Mouse (Mus musculus): ENCODE data around the gene Jag1. TPM values are rescaled to one million over a fixed set of nuclear protein-coding genes. Genes with fewer than 3 reads are reported as not detected.

The Jag1 gene
- polyA plus RNA-seq, 1 experiment from 2014 or later = 10.6 TPM

GRCm38 (mm10) chr2:137080468-137080867 is 36.0 kb downstream of the Jag1 start:
- no peak for ATAC-seq
- WGBS = 89% methylated on average over 6 of the region's 6 CpGs

GRCm38 (mm10) chr2:137079721-137080320 is 36.6 kb downstream of the Jag1 start:
- Histone ChIP-seq H3K4me3 (no peak overlapping the region), H3K9me3 (replicated peaks) (no peaks in the 10 kb centered on the region), H3K36me3 (ENCODE audit: poor library complexity, severe bottlenecking) (peaks cover 21% of the 10 kb centered on the region), H3K27ac (no peak overlapping the region), H3K4me2 (no peak overlapping the region), H3K9ac (no peak overlapping the region), H3K4me1 (peaks cover 17% of the 10 kb centered on the region), H3K27me3 (no peaks in the 10 kb centered on the region)
- ATAC-seq = no peak
- 26% methylated on average over 10 of the region's 10 CpGs for WGBS

More at GRCm38 (mm10) chr2:137080468-137080867, 36.0 kb downstream of the Jag1 start:
- Histone ChIP-seq H3K27ac (no peak overlapping the region), H3K9ac (no peak overlapping the region), H3K9me3 (replicated peaks) (no peaks in the 10 kb centered on the region), H3K36me3 (ENCODE audit: poor library complexity, severe bottlenecking) (peaks cover 28% of the 10 kb centered on the region), H3K4me1 (peaks cover 17% of the 10 kb centered on the region), H3K4me3 (no peak overlapping the region), H3K27me3 (no peaks in the 10 kb centered on the region), H3K4me2 (no peak overlapping the region)

GRCm38 (mm10) chr2:137078771-137079170 is 37.7 kb downstream of the Jag1 start:
- Histone ChIP-seq H3K4me1 (peaks cover 25% of the 10 kb centered on the region), H3K27ac (no peak overlapping the region), H3K36me3 (ENCODE audit: poor library complexity, severe bottlenecking) (peaks cover 12% of the 10 kb centered on the region), H3K4me2 (no peak overlapping the region), H3K27me3 (no peaks in the 10 kb centered on the region), H3K4me3 (no peak overlapping the region), H3K9ac (no peak overlapping the region), H3K9me3 (replicated peaks) (no peaks in the 10 kb centered on the region)
- no peak for ATAC-seq
- WGBS = 72% methylated on average over 4 of the region's 4 CpGs

- no peak; the same call in 1 of the 2 replicates for ATAC-seq
- no peaks in the 10 kb centered on the region for H3K9me3 ChIP-seq (replicated peaks)
- WGBS = 14% methylated on average over 2 of the region's 2 CpGs
- H3K36me3 ChIP-seq (ENCODE audit: poor library complexity, severe bottlenecking) = no peaks in the 10 kb centered on the region
- H3K4me3 ChIP-seq = no peak overlapping the region
- H3K4me2 ChIP-seq = no peak overlapping the region
- H3K27me3 ChIP-seq = no peaks in the 10 kb centered on the region
- no peak overlapping the region; the same call in 1 of the 2 replicates for H3K27ac ChIP-seq
- H3K9ac ChIP-seq = no peak overlapping the region
- peaks cover 23% of the 10 kb centered on the region for H3K4me1 ChIP-seq
Measured at GRCm38 (mm10) chr2:137074313-137074620, 42.2 kb downstream of the Jag1 start.

GRCm38 (mm10) chr2:137073473-137074312 is 42.8 kb downstream of the Jag1 start:
- H3K9ac ChIP-seq = no peak overlapping the region
- H3K4me3 ChIP-seq = no peak overlapping the region
- peak; percentile 58; the same call in 1 of the 2 replicates for ATAC-seq
- 0 out of 2 replicates have a peak, but pooled peaks cover 4% of the 10 kb centered on the region for H3K36me3 ChIP-seq (ENCODE audit: poor library complexity, severe bottlenecking)
- H3K4me1 ChIP-seq = peaks cover 20% of the 10 kb centered on the region
- no peaks in the 10 kb centered on the region for H3K9me3 ChIP-seq (replicated peaks)
- no peak overlapping the region; the same call in 1 of the 2 replicates for H3K4me2 ChIP-seq
- H3K27me3 ChIP-seq = no peaks in the 10 kb centered on the region
- 21% methylated on average over 16 of the region's 16 CpGs for WGBS
- H3K27ac ChIP-seq = no peak overlapping the region

GRCm38 (mm10) chr2:137067479-137068110 is 48.8 kb downstream of the Jag1 start:
- Histone ChIP-seq H3K4me2 (no peak overlapping the region), H3K36me3 (ENCODE audit: poor library complexity, severe bottlenecking) (peaks cover 15% of the 10 kb centered on the region; the same call in 1 of the 2 replicates), H3K4me3 (no peak overlapping the region), H3K4me1 (peaks cover 6% of the 10 kb centered on the region), H3K27me3 (no peaks in the 10 kb centered on the region), H3K9ac (no peak overlapping the region), H3K27ac (no peak overlapping the region), H3K9me3 (replicated peaks) (no peaks in the 10 kb centered on the region)
- no peak for ATAC-seq
- 88% methylated on average over 10 of the region's 10 CpGs for WGBS

GRCm38 (mm10) chr2:137064513-137064912 is 51.9 kb downstream of the Jag1 start:
- no peak overlapping the region for H3K4me2 ChIP-seq
- H3K4me1 ChIP-seq = peaks cover 3% of the 10 kb centered on the region; the same call in 1 of the 2 replicates
- no peak for ATAC-seq
- 49% methylated on average over 3 of the region's 3 CpGs for WGBS
- H3K27me3 ChIP-seq = no peaks in the 10 kb centered on the region
- H3K9ac ChIP-seq = no peak overlapping the region
- H3K4me3 ChIP-seq = no peak overlapping the region
- no peak overlapping the region for H3K27ac ChIP-seq
- H3K9me3 ChIP-seq (replicated peaks) = no peaks in the 10 kb centered on the region
- peaks cover 15% of the 10 kb centered on the region; the same call in 1 of the 2 replicates for H3K36me3 ChIP-seq (ENCODE audit: poor library complexity, severe bottlenecking)

GRCm38 (mm10) chr2:137063829-137064228 is 52.6 kb downstream of the Jag1 start:
- Histone ChIP-seq H3K4me3 (no peak overlapping the region), H3K27me3 (no peaks in the 10 kb centered on the region), H3K4me1 (peaks cover 3% of the 10 kb centered on the region; the same call in 1 of the 2 replicates), H3K9me3 (replicated peaks) (no peaks in the 10 kb centered on the region), H3K9ac (no peak overlapping the region), H3K36me3 (ENCODE audit: poor library complexity, severe bottlenecking) (peaks cover 12% of the 10 kb centered on the region; the same call in 1 of the 2 replicates), H3K4me2 (no peak overlapping the region), H3K27ac (no peak overlapping the region)
- 72% methylated on average over 1 of the region's 1 CpGs for WGBS
- no peak for ATAC-seq

- ATAC-seq = no peak
- no peaks in the 10 kb centered on the region for H3K9me3 ChIP-seq (replicated peaks)
- H3K27me3 ChIP-seq = no peaks in the 10 kb centered on the region
- 81% methylated on average over 1 of the region's 1 CpGs for WGBS
- H3K4me2 ChIP-seq = no peak overlapping the region
- H3K4me1 ChIP-seq = no peaks in the 10 kb centered on the region
- H3K9ac ChIP-seq = no peak overlapping the region
- H3K36me3 ChIP-seq (ENCODE audit: poor library complexity, severe bottlenecking) = no peaks in the 10 kb centered on the region
- H3K27ac ChIP-seq = no peak overlapping the region
- no peak overlapping the region for H3K4me3 ChIP-seq
Measured at GRCm38 (mm10) chr2:137049906-137050305, 66.5 kb downstream of the Jag1 start.

- Histone ChIP-seq H3K9ac (no peak overlapping the region), H3K4me2 (no peak overlapping the region), H3K27me3 (no peaks in the 10 kb centered on the region), H3K36me3 (ENCODE audit: poor library complexity, severe bottlenecking) (no peaks in the 10 kb centered on the region), H3K4me3 (no peak overlapping the region), H3K9me3 (replicated peaks) (no peaks in the 10 kb centered on the region), H3K4me1 (no peaks in the 10 kb centered on the region), H3K27ac (no peak overlapping the region)
- 82% methylated on average over 2 of the region's 2 CpGs for WGBS
- no peak for ATAC-seq
Measured at GRCm38 (mm10) chr2:137049367-137049766, 67.1 kb downstream of the Jag1 start.

- Histone ChIP-seq H3K36me3 (ENCODE audit: poor library complexity, severe bottlenecking) (no peaks in the 10 kb centered on the region), H3K27ac (no peak overlapping the region), H3K4me3 (no peak overlapping the region), H3K27me3 (no peaks in the 10 kb centered on the region), H3K9me3 (replicated peaks) (no peaks in the 10 kb centered on the region), H3K9ac (no peak overlapping the region), H3K4me2 (no peak overlapping the region), H3K4me1 (no peaks in the 10 kb centered on the region)
- ATAC-seq = no peak
- WGBS = 94% methylated on average over 2 of the region's 2 CpGs
Measured at GRCm38 (mm10) chr2:137044122-137044521, 72.3 kb downstream of the Jag1 start.
